Mouse (Mus musculus) E14TG2a.4 (cell line): ENCODE data around the gene Flrt2.

Experiments used
- CTCF ChIP-seq: conservative IDR thresholded peaks from 2 replicates; pipeline ENCODE4 v1.5.1; 2014; ENCODE audit warnings: low read length
- NANOG ChIP-seq: IDR thresholded peaks from 2 replicates; pipeline ENCODE4 v1.6.1; 2014; ENCODE audit warnings: borderline replicate concordance, low read length, mixed read lengths

DNA sequence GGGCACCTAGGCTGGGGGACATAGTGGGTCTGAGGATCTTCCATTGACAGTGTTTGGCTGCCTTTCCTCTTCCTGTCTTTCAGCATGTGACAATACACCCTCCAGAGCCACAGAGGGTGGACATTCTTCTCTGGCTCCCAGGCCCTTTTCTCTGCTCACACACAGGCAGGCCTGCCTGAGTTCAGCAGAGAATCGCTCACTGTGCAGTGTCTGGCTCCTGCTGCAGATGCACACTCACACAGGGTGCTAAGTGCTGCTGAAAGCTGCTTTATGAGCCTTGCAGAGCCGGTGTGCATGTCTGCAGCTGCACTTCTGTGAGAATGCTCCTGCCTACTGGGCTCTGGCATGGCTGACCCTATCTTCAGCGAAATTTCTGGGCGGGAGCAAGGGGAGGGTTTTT is 52.3 kb downstream of the Flrt2 start:
- TF ChIP-seq CTCF: no peak
- TF ChIP-seq NANOG: no peak
